Mouse (Mus musculus) left cerebral cortex, postnatal 25 days (tissue): ENCODE results near the gene Zfp385c. TPM values are rescaled to one million over a fixed set of nuclear protein-coding genes. Genes with fewer than 3 reads are reported as not detected.

Experiments used
- DNase-seq, 2 experiments: peaks; one replicate each; pipeline ENCODE4 v3.0.0; 2022; ENCODE audit warnings: low spot score in 2 of 2, mixed read lengths in 1 of 2
- intact Hi-C: fragments of 180-260 bp; cut with DNase I; formaldehyde crosslinking; loops from one replicate; pipeline ENCODE4 v1.15.1; 2025
- total RNA-seq, 2 experiments: library from RNA; stranded (reverse); gene quantifications; 2 replicates each; pipeline ENCODE4 v1.2.3; 2021

The Zfp385c gene
- total RNA-seq, 2 experiments from 2014 or later, result 0.16 to 0.30 TPM

DNA sequence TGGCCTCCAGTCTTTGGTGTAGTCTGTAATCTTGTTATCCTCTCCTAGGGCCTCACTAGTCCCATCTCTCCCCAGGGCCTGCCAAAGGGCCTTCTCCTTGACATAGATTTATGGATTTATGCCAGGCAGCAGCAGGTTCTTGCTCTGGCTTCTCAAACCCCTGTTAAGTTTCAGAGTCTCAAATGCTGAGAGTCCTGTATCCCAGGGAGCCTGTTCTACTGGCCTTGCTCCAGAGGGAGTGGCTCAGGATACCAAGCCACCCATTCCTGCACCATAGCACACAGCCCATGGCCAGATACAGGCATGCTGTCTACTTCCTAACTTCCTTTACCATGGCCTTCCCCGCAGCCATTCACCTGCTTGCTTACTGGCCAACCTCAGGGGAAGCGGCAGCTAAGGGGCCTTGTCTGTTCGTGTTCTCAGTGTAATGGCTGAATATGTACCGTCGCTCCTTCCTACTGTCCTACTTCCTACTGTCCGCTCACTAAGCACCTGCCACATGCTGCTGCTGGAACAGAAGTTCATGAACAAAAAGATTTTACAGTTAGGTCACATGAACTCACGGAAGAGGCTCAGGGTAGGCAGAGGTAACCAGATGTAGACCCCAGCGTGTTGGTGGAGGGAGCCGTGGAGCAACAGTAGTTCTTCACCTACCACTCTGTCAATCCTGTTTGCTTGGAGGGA, 113.0 kb downstream of the Zfp385c start:
- DNase-seq, result no peak
- intact Hi-C loops, result no loop called here

DNA sequence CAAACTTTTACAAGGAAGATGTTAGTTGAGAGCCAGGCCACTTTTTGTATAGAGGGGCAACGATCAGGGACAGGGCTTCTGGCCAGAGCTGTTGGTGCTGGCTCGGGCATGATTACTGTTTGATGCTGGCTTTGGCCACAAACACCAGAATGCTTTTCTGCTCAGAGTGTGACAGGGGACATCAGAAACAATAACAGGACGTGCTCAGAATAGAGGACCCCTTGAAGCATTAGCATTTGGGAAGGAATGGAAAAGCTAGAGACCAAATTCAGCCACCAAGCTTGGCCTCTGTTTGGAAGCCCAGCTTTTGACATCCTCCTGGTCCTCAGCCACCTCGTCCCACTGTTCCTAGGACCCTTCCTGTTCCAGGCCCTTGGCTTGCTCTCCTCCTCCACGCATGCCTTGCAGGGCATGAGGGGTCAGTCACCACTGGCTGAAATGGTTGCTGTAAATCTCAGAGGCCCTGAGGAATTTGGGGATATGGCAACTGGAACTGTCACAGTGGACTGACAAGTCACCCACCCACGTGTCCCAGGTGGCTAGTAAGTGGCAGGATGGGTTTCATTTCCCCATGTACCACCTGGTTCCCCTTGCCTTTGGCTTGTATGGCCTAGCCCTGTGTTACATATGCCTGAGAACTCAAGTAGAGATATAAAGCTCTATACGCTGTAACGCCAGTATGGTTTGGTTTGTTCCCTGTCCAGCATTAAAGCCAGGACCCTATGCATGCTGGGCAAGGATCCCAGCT, 114.2 kb downstream of the Zfp385c start:
- DNase-seq, result peak in 1 of 2 experiments; percentile 16
- intact Hi-C loops, result no loop called here

Other genes starting within 250 kb of the Zfp385c start
- 100 to 1,000 TPM in 1 of 2 experiments, 10 to 100 TPM in 1; 97.7 to 102 TPM for gene Klhl11, start 219.7 kb downstream of the Zfp385c start, total RNA-seq
- gene Acly, start 164.5 kb downstream of the Zfp385c start, total RNA-seq, result 100 to 1,000 TPM; 114 to 124 TPM
- gene Ttc25, start 146.8 kb downstream of the Zfp385c start, total RNA-seq, result 1 to 10 TPM in 1 of 2 experiments, under 1 TPM in 1; 0.55 to 1.3 TPM
- gene Cnp, start 117.6 kb downstream of the Zfp385c start, total RNA-seq, result 100 to 1,000 TPM; 207 to 230 TPM
- gene Nkiras2, start 73.2 kb downstream of the Zfp385c start, total RNA-seq, result 10 to 100 TPM; 13.7 to 14.7 TPM
- gene Dnajc7, start 72.3 kb downstream of the Zfp385c start, total RNA-seq, result 100 to 1,000 TPM; 231 to 258 TPM
- gene Dhx58, start 11.8 kb upstream of the Zfp385c start, total RNA-seq, result 1 to 10 TPM; 1.9 to 2.6 TPM
- 10 to 100 TPM; 58.9 to 59.4 TPM for gene Kat2a, start 20.0 kb upstream of the Zfp385c start, total RNA-seq
- not detected for gene Hspb9, start 21.4 kb upstream of the Zfp385c start, total RNA-seq
- gene Rab5c, start 45.8 kb upstream of the Zfp385c start, total RNA-seq, result 100 to 1,000 TPM; 152 to 158 TPM
- gene Kcnh4, start 67.5 kb upstream of the Zfp385c start, total RNA-seq, result 10 to 100 TPM; 10.2 to 16.6 TPM
- 10 to 100 TPM in 1 of 2 experiments, not detected in 1; 27.1 TPM for gene Hcrt, start 70.5 kb upstream of the Zfp385c start, total RNA-seq
- gene Ghdc, start 78.5 kb upstream of the Zfp385c start, total RNA-seq, result 1 to 10 TPM; 6.3 to 9.7 TPM
- gene Stat5b, start 158.3 kb upstream of the Zfp385c start, total RNA-seq, result 10 to 100 TPM; 20.1 to 23.1 TPM
- gene Stat5a, start 166.9 kb upstream of the Zfp385c start, total RNA-seq, result 1 to 10 TPM; 2.1 to 2.2 TPM
- gene Stat3, start 247.1 kb upstream of the Zfp385c start, total RNA-seq, result 10 to 100 TPM; 44.1 to 45.0 TPM